Mouse (Mus musculus) lung, adult 2 months (tissue): Measurements from ENCODE around the gene Atg13. TPM values are rescaled to one million over a fixed set of nuclear protein-coding genes. Genes with fewer than 3 reads are reported as not detected.
"Not testable (repeated sequence)": the region's sequence is repeated elsewhere in the genome, so short reads cannot be mapped to it uniquely, and the experiment has no call there.

Experiments used
- DNase-seq: peaks from one replicate; pipeline ENCODE4 v3.0.0; 2022
- H3K4me1 ChIP-seq: fragments of 200-500 bp; 2 replicates; pipeline ENCODE4 v1.6.1; 2011; ENCODE audit warnings: low read length; ENCODE audit not compliant: control insufficient read depth, insufficient read depth
- H3K4me3 ChIP-seq: fragments of 200-500 bp; replicated peaks from 2 replicates; pipeline ENCODE3; 2011; ENCODE audit warnings: low read depth, mild to moderate bottlenecking, control low read depth, low read length; ENCODE audit errors: extremely low read depth
- CTCF ChIP-seq: fragments of 200-500 bp; IDR thresholded peaks from 2 replicates; pipeline ENCODE4 v1.5.1; 2011; ENCODE audit warnings: mild to moderate bottlenecking, low read length, control low read depth; ENCODE audit not compliant: insufficient read depth
- POLR2A ChIP-seq: fragments of 200-500 bp; IDR thresholded peaks from 2 replicates; pipeline ENCODE4 v1.6.1; 2011; ENCODE audit warnings: low read depth, mild to moderate bottlenecking, control low read depth, low read length, borderline replicate concordance; ENCODE audit errors: extremely low read depth
- WGBS: fragments of 180-500 bp; shearing (Covaris S2); methylation state at CpG from one replicate; pipeline ENCODE4 v1.1.7; 2018; 5-methylcytosine and 5-hydroxymethylcytosine counted together
- polyA plus RNA-seq: library from polyadenylated mRNA; depleted of rRNA; stranded (reverse); fragments of >200 nt; gene quantifications from 2 replicates; pipeline ENCODE4 v1.2.3, GENCODE M21; 2012; rRNA removed

Gene Atg13
- polyA plus RNA-seq = 31.8 and 40.4 TPM in 2 replicates

- DNase-seq = peak; percentile 94
- WGBS = under 1% methylated on average over 66 of the region's 66 CpGs
- Histone ChIP-seq H3K4me3 (peak within 1 kb of the TSS; percentile 100), H3K4me1 (peaks cover 9% of the 10 kb centered on the region)
- TF ChIP-seq POLR2A (peak; percentile 85; the same call in 1 of the 2 replicates), CTCF (no peak)
Observed at GRCm38 (mm10) chr2:91710272-91711234, at the start of gene Atg13, which contains the start of gene Harbi1. TSS of gene Atg13 (minus strand) at chr2:91710576. TSS of gene Harbi1 (plus strand) at chr2:91710852.

- no peak overlapping the region for H3K4me3 ChIP-seq
- WGBS = 32% methylated on average over 2 of the region's 2 CpGs
- TF ChIP-seq CTCF (no peak), POLR2A (no peak)
- DNase-seq = no peak
- H3K4me1 ChIP-seq = peaks cover 3% of the 10 kb centered on the region
Observed at GRCm38 (mm10) chr2:91749811-91750261, 39.5 kb upstream of the Atg13 start.

- 86% methylated on average over 5 of the region's 5 CpGs for WGBS
- Histone ChIP-seq H3K4me3 (no peak overlapping the region), H3K4me1 (peaks cover 2% of the 10 kb centered on the region; the same call in 1 of the 2 replicates)
- DNase-seq = no peak
- TF ChIP-seq CTCF = no peak
- no peak for TF ChIP-seq POLR2A
Observed at GRCm38 (mm10) chr2:91744686-91745085, 34.3 kb upstream of the Atg13 start.

GRCm38 (mm10) chr2:91739586-91739985, 29.2 kb upstream of the Atg13 start:
- no peak for TF ChIP-seq POLR2A
- TF ChIP-seq CTCF = no peak

GRCm38 (mm10) chr2:91735221-91735620, 24.8 kb upstream of the Atg13 start:
- WGBS = 92% methylated on average over 5 of the region's 5 CpGs
- Histone ChIP-seq H3K4me3 (no peak overlapping the region), H3K4me1 (no peaks in the 10 kb centered on the region; the same call in 1 of the 2 replicates)
- no peak for TF ChIP-seq POLR2A
- TF ChIP-seq CTCF = no peak
- no peak for DNase-seq

More at GRCm38 (mm10) chr2:91739586-91739985, 29.2 kb upstream of the Atg13 start:
- H3K4me1 ChIP-seq = peaks cover 2% of the 10 kb centered on the region; the same call in 1 of the 2 replicates
- H3K4me3 ChIP-seq = no peak overlapping the region
- no peak for DNase-seq
- WGBS = 97% methylated on average over 1 of the region's 1 CpGs

GRCm38 (mm10) chr2:91729971-91730821, 19.8 kb upstream of the Atg13 start, which contains the start of gene Ambra1:
TSS of gene Ambra1 (plus strand) at chr2:91730134.
- DNase-seq = peak; percentile 74
- under 1% methylated on average over 67 of the region's 68 CpGs for WGBS
- TF ChIP-seq CTCF (no peak), POLR2A (peak; percentile 71; the same call in 1 of the 2 replicates)
- Histone ChIP-seq H3K4me3 (peak within 1 kb of the TSS; percentile 78), H3K4me1 (no peaks in the 10 kb centered on the region; the same call in 1 of the 2 replicates)

- WGBS = 14% methylated on average over 4 of the region's 4 CpGs
- TF ChIP-seq POLR2A = no peak
- TF ChIP-seq CTCF = no peak
- DNase-seq = no peak
- Histone ChIP-seq H3K4me3 (peak overlapping the region; percentile 78), H3K4me1 (no peaks in the 10 kb centered on the region; the same call in 1 of the 2 replicates)
Observed at GRCm38 (mm10) chr2:91729571-91729970, 19.2 kb upstream of the Atg13 start.

- TF ChIP-seq CTCF (no peak), POLR2A (no peak)
- WGBS = 83% methylated on average over 3 of the region's 3 CpGs
- Histone ChIP-seq H3K4me1 (no peaks in the 10 kb centered on the region; the same call in 1 of the 2 replicates), H3K4me3 (no peak overlapping the region)
- DNase-seq = no peak
Observed at GRCm38 (mm10) chr2:91727011-91727410, 16.6 kb upstream of the Atg13 start.

- not testable (repeated sequence) for DNase-seq, H3K4me1 ChIP-seq, H3K4me3 ChIP-seq
- 31% methylated on average over 4 of the region's 4 CpGs for WGBS
Observed at GRCm38 (mm10) chr2:91725476-91725875, 15.1 kb upstream of the Atg13 start.

- no peak for TF ChIP-seq CTCF
- Histone ChIP-seq H3K4me1 (no peaks in the 10 kb centered on the region), H3K4me3 (no peak overlapping the region)
- 45% methylated on average over 2 of the region's 2 CpGs for WGBS
- DNase-seq = no peak
Observed at GRCm38 (mm10) chr2:91724716-91725115, 14.3 kb upstream of the Atg13 start.
